7 mouse cellular contexts compared by ENCODE assay signal in genomic region chr1:135131034-135131433, GRCm38 (mm10). TPM values are rescaled to one million over a fixed set of nuclear protein-coding genes. Genes with fewer than 3 reads are reported as not detected.
DNase-seq lines count a peak whose midpoint lies in the region; ATAC-seq and TF ChIP-seq lines count a peak whose summit lies in the region.

No protein-coding gene starts in this region.

- H3K27ac ChIP-seq in kidney, postnatal 0 days = no peak overlapping the region

- H3K4me1 ChIP-seq in E14TG2a.4 (replicated peaks; ENCODE audit: low read depth, low read length) = peaks cover 73% of the 10 kb centered on the region
- H3K4me1 ChIP-seq in kidney, postnatal 0 days (replicated peaks; ENCODE audit: insufficient read depth, low read length) = peaks cover 17% of the 10 kb centered on the region; the same call in 1 of the 2 replicates
- H3K4me1 ChIP-seq in megakaryocyte, embryonic 14.5 days = peaks cover 100% of the 10 kb centered on the region

- peak overlapping the region; percentile 50 for H3K4me3 ChIP-seq in E14TG2a.4 (replicated peaks; ENCODE audit: low read length)
- no peak overlapping the region for H3K4me3 ChIP-seq in kidney, postnatal 0 days (replicated peaks; ENCODE audit: low read depth, low read length)
- peak overlapping the region; percentile 91 for H3K4me3 ChIP-seq in megakaryocyte, embryonic 14.5 days (replicated peaks)

- H3K27me3 ChIP-seq in E14TG2a.4 (ENCODE audit: insufficient read depth, low read length) = peaks cover 17% of the 10 kb centered on the region
- H3K27me3 ChIP-seq in kidney, postnatal 0 days (ENCODE audit: insufficient read depth, low read length) = no peaks in the 10 kb centered on the region
- H3K27me3 ChIP-seq in megakaryocyte, embryonic 14.5 days (replicated peaks) = no peaks in the 10 kb centered on the region

- 24% methylated on average over 6 of the region's 6 CpGs for WGBS in kidney, postnatal 0 days

- no peak overlapping the region for H3K4me2 ChIP-seq in kidney, postnatal 0 days (ENCODE audit: low read length)

- TF ChIP-seq CTCF in E14TG2a.4 (conservative IDR thresholded peaks at IDR 0.05; ENCODE audit: low read length) = no peak
- no peak for TF ChIP-seq CTCF in kidney, postnatal 0 days (IDR thresholded peaks at IDR 0.05; ENCODE audit: low read depth)

- peak; percentile 66 for DNase-seq in A20 (ENCODE audit: low read depth, low spot score)
- DNase-seq in kidney, postnatal 0 days (ENCODE audit: low spot score) = peak; percentile 63
- no peak for DNase-seq in left cerebral cortex, adult 18-20 months (ENCODE audit: low spot score in 2 of 2)
- DNase-seq in embryo, embryonic 11 days = no peak
- no peak for DNase-seq in layer of hippocampus, adult 18-20 months (ENCODE audit: low spot score in 2 of 2)

- ATAC-seq in kidney, postnatal 0 days (replicated peaks; ENCODE audit: low FRiP score, low read depth) = no peak

- no peaks in the 10 kb centered on the region for H3K9me3 ChIP-seq in E14TG2a.4 (ENCODE audit: low read length)
- no peaks in the 10 kb centered on the region for H3K9me3 ChIP-seq in kidney, postnatal 0 days (replicated peaks; ENCODE audit: low read length)
- H3K9me3 ChIP-seq in megakaryocyte, embryonic 14.5 days = no peaks in the 10 kb centered on the region

- peaks cover under 1% of the 10 kb centered on the region; the same call in 1 of the 2 replicates for H3K36me3 ChIP-seq in E14TG2a.4 (ENCODE audit: insufficient read depth, low read length)
- no peaks in the 10 kb centered on the region for H3K36me3 ChIP-seq in kidney, postnatal 0 days (ENCODE audit: insufficient read depth, low read length)
- H3K36me3 ChIP-seq in megakaryocyte, embryonic 14.5 days (replicated peaks; ENCODE audit: low read length) = peaks cover 53% of the 10 kb centered on the region

- H3K9ac ChIP-seq in kidney, postnatal 0 days (ENCODE audit: low read depth, low read length) = no peak overlapping the region

RNA-seq across cellular contexts. Expression of gene Ptpn7, which starts 1.5 kb away (rescaled TPM):
- 0.38 and 0.42 TPM in 2 replicates for polyA plus RNA-seq in kidney, postnatal 0 days (2015; fragmentation: Nextera tagmentation; extraction: Ambion mirVana)
- 57.8 and 98.1 TPM in 2 replicates for polyA plus RNA-seq in megakaryocyte, embryonic 14.5 days (2012; ENCODE audit: insufficient read depth, low replicate concordance)
- total RNA-seq in left cerebral cortex, adult 18-20 months (2021) = under 1 TPM; 0.45 to 0.91 TPM
- not detected for total RNA-seq in layer of hippocampus, adult 18-20 months (2021)

RNA-seq across cellular contexts. Expression of gene Arl8a, which starts 15.6 kb away (rescaled TPM):
- polyA plus RNA-seq in kidney, postnatal 0 days (2015; fragmentation: Nextera tagmentation; extraction: Ambion mirVana) = 47.4 and 49.3 TPM in 2 replicates
- 96.0 and 156 TPM in 2 replicates for polyA plus RNA-seq in megakaryocyte, embryonic 14.5 days (2012; ENCODE audit: insufficient read depth, low replicate concordance)
- 100 to 1,000 TPM; 264 to 266 TPM for total RNA-seq in left cerebral cortex, adult 18-20 months (2021)
- total RNA-seq in layer of hippocampus, adult 18-20 months (2021) = 100 to 1,000 TPM; 248 to 258 TPM

RNA-seq across cellular contexts. Expression of gene Lgr6, which starts 26.0 kb away (rescaled TPM):
- polyA plus RNA-seq in kidney, postnatal 0 days (2015; fragmentation: Nextera tagmentation; extraction: Ambion mirVana) = 0.83 and 0.88 TPM in 2 replicates
- 0.24 TPM in 1 of 2 replicates, not detected in the other for polyA plus RNA-seq in megakaryocyte, embryonic 14.5 days (2012; ENCODE audit: insufficient read depth, low replicate concordance)
- 1 to 10 TPM; 1.5 to 2.7 TPM for total RNA-seq in left cerebral cortex, adult 18-20 months (2021)
- total RNA-seq in layer of hippocampus, adult 18-20 months (2021) = 1 to 10 TPM; 1.3 to 2.6 TPM

RNA-seq across cellular contexts. Expression of gene Gpr37l1, which starts 36.4 kb away (rescaled TPM):
- not detected in 2 replicates for polyA plus RNA-seq in kidney, postnatal 0 days (2015; fragmentation: Nextera tagmentation; extraction: Ambion mirVana)
- polyA plus RNA-seq in megakaryocyte, embryonic 14.5 days (2012; ENCODE audit: insufficient read depth, low replicate concordance) = not detected in 2 replicates
- total RNA-seq in left cerebral cortex, adult 18-20 months (2021) = 100 to 1,000 TPM; 160 to 178 TPM
- 100 to 1,000 TPM; 195 to 208 TPM for total RNA-seq in layer of hippocampus, adult 18-20 months (2021)

Comparison
In these comparisons a context has a peak if more than half of its experiments do, and no peak if none do; other contexts are left out.
1. DNase-seq: peak in A20 (single experiment) and kidney, postnatal 0 days (single experiment); none in left cerebral cortex, adult 18-20 months (0 of 2), embryo, embryonic 11 days (single experiment) and layer of hippocampus, adult 18-20 months (0 of 2).